Mouse (Mus musculus) layer of hippocampus, adult 18-20 months (tissue): ENCODE results near the gene Sntb2. TPM values are rescaled to one million over a fixed set of nuclear protein-coding genes. Genes with fewer than 3 reads are reported as not detected.
"Not testable (repeated sequence)": the region's sequence is repeated elsewhere in the genome, so short reads cannot be mapped to it uniquely, and the experiment has no call there.

Experiments
- DNase-seq, 2 experiments: peaks; one replicate each; pipeline ENCODE4 v3.0.0; 2022; ENCODE audit warnings: low spot score in 2 of 2
- total RNA-seq, 2 experiments: library from RNA; stranded (reverse); gene quantifications; 2 replicates each; pipeline ENCODE4 v1.2.3; 2021

The Sntb2 gene
- total RNA-seq, 2 experiments from 2014 or later, result 22.6 to 26.3 TPM

GRCm38 (mm10) chr8:107030650-107031576 is 95.4 kb downstream of the Sntb2 start, which contains the start of gene Vps4a:
TSS of gene Vps4a (plus strand) at chr8:107031222.
- peak; percentile 93 to 97 for DNase-seq

GRCm38 (mm10) chr8:107031577-107032090 is 96.1 kb downstream of the Sntb2 start:
- no peak for DNase-seq

- not testable (repeated sequence) for DNase-seq
Measured at GRCm38 (mm10) chr8:107033609-107034008, 98.1 kb downstream of the Sntb2 start.

- no peak for DNase-seq
Measured at GRCm38 (mm10) chr8:107035641-107036040, 100.1 kb downstream of the Sntb2 start.

DNA sequence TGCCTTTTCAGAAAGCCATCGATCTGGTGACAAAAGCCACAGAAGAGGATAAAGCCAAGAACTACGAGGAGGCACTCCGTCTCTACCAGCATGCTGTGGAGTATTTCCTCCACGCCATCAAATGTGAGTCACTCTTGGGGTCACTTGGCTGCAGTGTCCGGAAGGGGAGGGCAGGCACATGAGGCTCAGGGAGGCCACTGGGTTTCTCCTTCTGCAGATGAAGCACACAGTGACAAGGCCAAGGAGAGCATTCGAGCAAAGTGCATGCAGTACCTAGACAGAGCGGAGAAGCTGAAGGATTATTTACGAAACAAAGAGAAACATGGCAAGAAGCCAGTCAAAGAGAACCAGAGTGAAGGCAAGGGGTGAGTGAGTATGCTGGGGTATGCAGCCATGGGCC is 101.1 kb downstream of the Sntb2 start:
- DNase-seq, result no peak

GRCm38 (mm10) chr8:107040632-107041031 is 105.1 kb downstream of the Sntb2 start:
- DNase-seq, result no peak

- no peak for DNase-seq
Measured at GRCm38 (mm10) chr8:107045478-107045877, 109.9 kb downstream of the Sntb2 start.

DNA sequence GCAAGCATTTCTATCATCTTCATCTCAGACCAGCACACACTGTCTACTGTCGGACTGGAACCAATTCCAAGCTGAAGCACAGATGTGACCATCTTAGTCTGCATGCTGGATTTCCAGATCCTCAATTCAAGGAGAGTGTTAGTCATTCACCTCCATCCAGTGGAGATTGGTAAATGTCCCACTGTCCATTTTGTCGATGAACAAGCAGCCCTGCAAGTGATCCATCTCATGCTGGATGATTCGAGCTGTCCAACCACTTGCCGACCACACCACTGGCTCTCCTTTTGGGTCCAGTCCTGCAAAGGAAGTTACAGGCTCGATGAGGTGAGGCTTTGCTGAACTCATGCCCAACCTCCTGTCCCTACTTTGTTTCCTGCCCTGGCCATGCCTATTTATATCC is 111.4 kb downstream of the Sntb2 start:
- no peak for DNase-seq

- DNase-seq, result peak; percentile 84 to 89
Measured at GRCm38 (mm10) chr8:107048061-107048941, 112.8 kb downstream of the Sntb2 start, which contains the start of gene Pdf. TSS of gene Pdf (minus strand) at chr8:107048614.

GRCm38 (mm10) chr8:107049480-107049879 is 113.9 kb downstream of the Sntb2 start:
- DNase-seq, result no peak

- no peak for DNase-seq
Measured at GRCm38 (mm10) chr8:107052046-107052445, 116.5 kb downstream of the Sntb2 start.

DNA sequence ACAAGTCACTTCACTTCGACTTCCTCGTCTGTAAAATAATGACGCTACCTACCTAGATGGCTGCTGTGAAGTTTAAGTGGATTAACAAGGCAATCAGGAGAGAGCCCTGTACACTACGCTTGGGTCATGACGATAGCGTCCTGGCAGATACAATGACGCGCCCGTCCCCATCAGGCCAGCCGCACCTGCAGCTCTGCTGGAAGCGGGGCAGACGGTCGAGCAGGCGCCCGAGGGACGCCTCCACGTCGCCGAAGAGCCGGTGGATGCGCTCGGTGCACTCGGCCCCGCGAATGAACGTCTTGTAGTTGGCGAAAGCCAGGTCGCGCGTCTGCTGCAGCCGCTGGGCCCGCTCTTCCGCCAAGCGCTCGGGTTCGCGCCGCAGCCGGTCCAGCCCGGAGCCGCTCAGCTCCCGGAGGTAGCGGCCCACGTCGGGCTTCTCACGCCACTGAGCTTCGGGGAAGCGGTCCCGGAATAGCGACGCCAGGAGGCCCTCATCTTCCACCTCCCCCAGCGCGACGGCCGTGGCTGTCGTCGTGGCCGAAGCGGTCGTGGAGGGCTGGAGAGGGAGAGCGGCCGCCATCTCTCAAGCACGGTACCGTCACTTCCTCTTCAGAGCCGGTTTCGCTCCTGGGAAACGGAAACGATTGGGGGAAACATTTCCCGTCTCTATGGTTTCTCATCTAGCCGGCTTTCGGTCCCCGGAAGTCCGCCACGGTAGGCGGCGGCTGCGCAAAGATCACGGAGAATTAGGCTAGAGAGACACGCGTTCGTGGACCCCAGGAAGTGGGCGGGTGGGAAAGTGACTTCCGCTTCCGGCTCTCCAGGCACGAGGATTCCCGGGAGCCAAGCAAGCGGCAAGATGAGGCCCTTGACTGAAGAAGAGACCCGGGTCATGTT is 120.8 kb downstream of the Sntb2 start, which contains the start of the genes Cog8 and Nip7:
Gene Cog8 (minus strand): TSS at position 614 of the 897 bp plus-strand sequence.
Gene Nip7 (plus strand): TSS at position 802 of the 897 bp plus-strand sequence.
- DNase-seq, result peak; percentile 97 to 98

GRCm38 (mm10) chr8:107056973-107057369 is 121.4 kb downstream of the Sntb2 start:
- DNase-seq, result no peak

DNA sequence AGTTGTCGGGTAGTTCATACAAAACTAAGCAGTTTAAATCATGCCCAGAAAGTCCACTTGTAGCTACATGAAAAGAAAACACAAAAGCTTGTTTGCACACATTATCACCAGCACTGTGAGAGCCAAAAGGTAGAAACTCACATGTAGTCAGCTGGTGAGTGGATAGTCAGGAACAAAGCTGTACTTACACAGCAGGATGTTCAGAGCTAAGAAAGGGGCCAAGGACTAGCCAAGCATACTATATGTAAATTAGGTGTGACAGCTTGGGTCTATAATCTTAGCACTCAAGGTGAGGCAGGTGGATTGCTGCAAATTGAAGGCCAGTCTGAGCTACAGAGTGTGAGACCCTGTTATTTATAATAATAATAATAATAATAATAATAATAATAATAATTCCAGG is 127.1 kb downstream of the Sntb2 start:
- no peak for DNase-seq

DNA sequence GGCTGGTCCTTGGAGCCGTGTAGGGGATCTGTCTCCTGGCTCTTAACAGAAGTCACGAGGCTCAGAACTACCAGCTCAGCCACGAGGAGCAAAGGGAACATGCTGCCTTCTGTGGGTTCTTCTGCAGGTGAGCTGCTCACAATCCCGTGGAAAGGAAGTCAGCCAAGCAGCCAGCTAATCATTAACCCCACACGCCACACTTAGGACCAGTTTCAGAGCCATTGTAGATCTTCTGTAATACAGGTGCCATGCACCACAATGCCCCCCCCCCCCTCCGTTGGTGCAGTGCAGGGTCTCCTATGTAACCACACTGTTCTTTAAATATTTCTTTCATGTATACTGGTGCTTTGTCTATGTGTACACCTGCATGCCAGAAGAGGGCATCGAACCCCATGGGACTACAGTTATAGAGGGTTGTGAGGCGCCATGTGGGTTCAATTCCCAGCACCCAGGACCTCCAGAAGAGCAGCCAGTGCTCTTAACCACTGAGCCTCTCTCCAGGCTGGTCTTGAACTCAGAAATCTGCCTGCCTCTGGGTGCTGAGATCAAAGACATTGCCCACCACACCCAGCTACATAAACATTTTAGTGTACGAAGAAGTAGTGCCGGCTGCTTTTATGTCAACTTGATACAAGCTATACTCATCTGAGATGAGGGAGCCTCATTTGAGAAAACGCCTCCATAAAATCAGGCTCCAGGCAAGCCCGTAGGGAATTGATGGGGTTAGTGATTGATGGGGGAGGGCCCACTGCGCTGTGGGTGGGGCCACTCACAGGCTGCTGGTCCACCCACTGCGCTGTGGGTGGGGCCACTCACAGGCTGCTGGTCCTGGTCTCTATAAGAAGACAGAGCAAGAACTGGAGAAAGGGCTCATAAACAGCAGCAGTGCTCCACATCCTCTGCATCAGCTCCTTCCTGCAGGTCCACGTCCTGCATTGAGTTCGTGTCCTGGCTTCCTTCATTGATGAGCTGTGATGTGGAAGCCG is 130.3 kb downstream of the Sntb2 start, which contains the start of gene Tmed6:
Gene Tmed6 (minus strand): TSS at position 134 of the 986 bp plus-strand sequence.
- no peak for DNase-seq
